13 mouse cellular contexts compared by ENCODE assay signal in the genomic region with DNA sequence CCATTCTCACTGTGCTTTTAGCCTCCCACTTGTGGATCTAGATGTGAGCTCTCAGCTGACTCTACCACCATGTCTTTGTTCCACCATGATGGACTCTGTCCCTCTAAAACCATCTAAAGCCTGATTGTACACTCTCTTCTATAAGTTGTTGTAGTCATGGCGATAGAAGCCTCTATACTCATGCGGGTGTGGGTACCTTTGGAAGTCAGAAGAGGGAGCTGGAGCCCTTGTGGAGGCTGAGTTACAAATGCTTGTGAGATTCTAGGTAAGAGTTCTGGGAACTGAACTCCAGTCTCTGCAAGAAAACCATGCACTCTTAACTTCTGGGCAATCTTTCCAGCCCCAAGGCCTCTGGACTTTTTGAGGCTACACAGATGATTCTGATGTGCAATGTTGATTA. TPM values are rescaled to one million over a fixed set of nuclear protein-coding genes. Genes with fewer than 3 reads are reported as not detected.
A peak's percentile ranks its signal among the peaks of the same experiment; 100 is the strongest.
DNase-seq lines count a peak whose midpoint lies in the region; ATAC-seq and TF ChIP-seq lines count a peak whose summit lies in the region.
"Had no signal": no experiment of that assay in that cellular context is flagged by ENCODE, and none has a peak within 500 bp of the region (broad histone marks: within the 10 kb centered on the region; RNA-seq: fewer than 3 reads in every experiment).

No protein-coding gene starts in this region.

- no peak overlapping the region for H3K4me3 ChIP-seq in layer of hippocampus, adult 2 months
- H3K4me3 ChIP-seq in midbrain, embryonic 11.5 days (ENCODE audit: low read depth, low read length) = no peak overlapping the region
- H3K4me3 ChIP-seq: limb, embryonic 13.5 days; myocyte had no signal

- H3K4me2 ChIP-seq in midbrain, embryonic 11.5 days = no peak overlapping the region
- H3K4me2 ChIP-seq: hindbrain, embryonic 14.5 days; limb, embryonic 13.5 days had no signal

- no peaks in the 10 kb centered on the region for H3K4me1 ChIP-seq in midbrain, embryonic 11.5 days (ENCODE audit: control insufficient read depth, insufficient read depth, low read length)

- DNase-seq in layer of hippocampus, adult 2 months (ENCODE audit: low spot score in 2 of 2) = no peak
- DNase-seq in layer of hippocampus, postnatal 14 days (ENCODE audit: low spot score in 2 of 2) = no peak
- peak; percentile 32 for DNase-seq in 3T3-L1 (ENCODE audit: low read depth, low spot score)
- DNase-seq in CD4-positive helper T cell, adult 2 months (ENCODE audit: low read depth, low spot score) = peak; percentile 48
- no peak for DNase-seq in retina, embryonic 14.5 days (ENCODE audit: low spot score)
- no peak for DNase-seq in midbrain, embryonic 11.5 days (ENCODE audit: low spot score, missing footprints)
- DNase-seq: heart, adult 11 months; layer of hippocampus, postnatal 36 days had no signal

- H3K9me3 ChIP-seq in midbrain, embryonic 11.5 days (ENCODE audit: control insufficient read depth, low read length) = no peaks in the 10 kb centered on the region
- H3K9me3 ChIP-seq: limb, embryonic 13.5 days had no signal

- H3K36me3 ChIP-seq in midbrain, embryonic 11.5 days (ENCODE audit: control insufficient read depth, insufficient read depth, low read length) = no peaks in the 10 kb centered on the region

- TF ChIP-seq CTCF in layer of hippocampus, adult 2 months (conservative IDR thresholded peaks at IDR 0.05) = peak; percentile 55

- no peak overlapping the region for H3K27ac ChIP-seq in layer of hippocampus, adult 2 months
- H3K27ac ChIP-seq in midbrain, embryonic 11.5 days (ENCODE audit: low read depth, low read length) = no peak overlapping the region
- H3K27ac ChIP-seq: hindbrain, embryonic 14.5 days; limb, embryonic 13.5 days had no signal

- no peak overlapping the region for H3K9ac ChIP-seq in midbrain, embryonic 11.5 days (ENCODE audit: low read length)
- H3K9ac ChIP-seq: hindbrain, embryonic 14.5 days; limb, embryonic 13.5 days had no signal

- ATAC-seq in common myeloid progenitor, adult 5-6 weeks (replicated peaks; ENCODE audit: low read depth, poor library complexity, severe bottlenecking) = peak; percentile 24; the same call in 1 of the 2 replicates
- ATAC-seq in midbrain, embryonic 11.5 days (ENCODE audit: low FRiP score) = no peak

- no peaks in the 10 kb centered on the region for H3K27me3 ChIP-seq in midbrain, embryonic 11.5 days (ENCODE audit: control insufficient read depth, insufficient read depth, low read length)
- H3K27me3 ChIP-seq: limb, embryonic 13.5 days had no signal

- 85% methylated on average over 2 of the region's 2 CpGs for WGBS in midbrain, embryonic 11.5 days

RNA-seq across cellular contexts. Expression of gene Tgfbr2, which starts 40.7 kb away (rescaled TPM):
- total RNA-seq in layer of hippocampus, adult 2 months (2021) = 10 to 100 TPM; 10.7 to 11.7 TPM
- 10 to 100 TPM; 13.0 to 14.7 TPM for total RNA-seq in layer of hippocampus, postnatal 14 days (2021)
- 15.4 and 19.1 TPM in 2 replicates for total RNA-seq in common myeloid progenitor, adult 5-6 weeks (2017)
- polyA plus RNA-seq in midbrain, embryonic 11.5 days (2014; fragmentation: Nextera tagmentation; extraction: Ambion mirVana) = 8.1 and 9.2 TPM in 2 replicates
- total RNA-seq: MEL had no signal

Comparison
In these comparisons a context has a peak if more than half of its experiments do, and no peak if none do; other contexts are left out.
1. DNase-seq: peak in 3T3-L1 (single experiment) and CD4-positive helper T cell, adult 2 months (single experiment); none in layer of hippocampus, adult 2 months (0 of 2), layer of hippocampus, postnatal 14 days (0 of 2), retina, embryonic 14.5 days (single experiment) and midbrain, embryonic 11.5 days (single experiment).